Mouse (Mus musculus) kidney, embryonic 15.5 days (tissue): Measurements from ENCODE around the gene Osbpl6. TPM values are rescaled to one million over a fixed set of nuclear protein-coding genes. Genes with fewer than 3 reads are reported as not detected.

Experiments
- ATAC-seq: fragments of 200-750 bp; cut with Nextera tagmentation; replicated peaks from 2 replicates; pipeline ENCODE4 v1.8.0; 2017; ENCODE audit warnings: moderate TSS enrichment; ENCODE audit not compliant: low FRiP score
- H3K27ac ChIP-seq: fragments of 300-500 bp; sonication (generic); 2 replicates; pipeline ENCODE4 v1.5.1; 2015; ENCODE audit warnings: mild to moderate bottlenecking, inconsistent platforms
- H3K27me3 ChIP-seq: fragments of 300-500 bp; sonication (generic); 2 replicates; pipeline ENCODE4 v1.6.1; 2015; ENCODE audit warnings: inconsistent platforms
- H3K36me3 ChIP-seq: fragments of 300-500 bp; sonication (generic); 2 replicates; pipeline ENCODE4 v1.6.1; 2015; ENCODE audit warnings: inconsistent platforms
- H3K4me1 ChIP-seq: fragments of 300-500 bp; sonication (generic); 2 replicates; pipeline ENCODE4 v1.6.1; 2015; ENCODE audit warnings: inconsistent platforms
- H3K4me2 ChIP-seq: fragments of 300-500 bp; sonication (generic); 2 replicates; pipeline ENCODE4 v1.6.1; 2015; ENCODE audit warnings: moderate library complexity, mild to moderate bottlenecking, inconsistent platforms
- H3K4me3 ChIP-seq: fragments of 300-500 bp; sonication (generic); replicated peaks from 2 replicates; pipeline ENCODE4 v1.5.1; 2015; ENCODE audit warnings: mild to moderate bottlenecking, inconsistent platforms
- H3K9ac ChIP-seq: fragments of 300-500 bp; sonication (generic); 2 replicates; pipeline ENCODE4 v1.6.1; 2015; ENCODE audit warnings: mild to moderate bottlenecking, inconsistent platforms
- H3K9me3 ChIP-seq: fragments of 300-500 bp; sonication (generic); replicated peaks from 2 replicates; pipeline ENCODE4 v1.6.1; 2016; ENCODE audit warnings: inconsistent platforms
- WGBS: fragments of 180-500 bp; shearing (Covaris S2); methylation state at CpG from one replicate; pipeline ENCODE4 v1.1.7; 2015; ENCODE audit warnings: mixed read lengths; 5-methylcytosine and 5-hydroxymethylcytosine counted together
- polyA plus RNA-seq: library from polyadenylated mRNA; unstranded; fragments of >200 nt; fragmentation: Nextera tagmentation; extraction: Ambion mirVana; gene quantifications from 2 replicates; pipeline ENCODE4 v1.2.1, GENCODE M21; 2015

The Osbpl6 gene
- polyA plus RNA-seq, 1 experiment from 2014 or later, result 20.1 TPM

- no peak overlapping the region for H3K4me2 ChIP-seq
- no peak overlapping the region for H3K27ac ChIP-seq
- H3K9ac ChIP-seq, result no peak overlapping the region
- ATAC-seq, result no peak
- H3K9me3 ChIP-seq, result no peaks in the 10 kb centered on the region; the same call in 1 of the 2 replicates
- H3K4me3 ChIP-seq, result no peak overlapping the region
- WGBS, result 77% methylated on average over 6 of the region's 6 CpGs
- H3K27me3 ChIP-seq, result no peaks in the 10 kb centered on the region
- H3K4me1 ChIP-seq, result no peaks in the 10 kb centered on the region
- H3K36me3 ChIP-seq, result no peaks in the 10 kb centered on the region
Measured at GRCm38 (mm10) chr2:76512133-76512532, 105.8 kb downstream of the Osbpl6 start.

DNA sequence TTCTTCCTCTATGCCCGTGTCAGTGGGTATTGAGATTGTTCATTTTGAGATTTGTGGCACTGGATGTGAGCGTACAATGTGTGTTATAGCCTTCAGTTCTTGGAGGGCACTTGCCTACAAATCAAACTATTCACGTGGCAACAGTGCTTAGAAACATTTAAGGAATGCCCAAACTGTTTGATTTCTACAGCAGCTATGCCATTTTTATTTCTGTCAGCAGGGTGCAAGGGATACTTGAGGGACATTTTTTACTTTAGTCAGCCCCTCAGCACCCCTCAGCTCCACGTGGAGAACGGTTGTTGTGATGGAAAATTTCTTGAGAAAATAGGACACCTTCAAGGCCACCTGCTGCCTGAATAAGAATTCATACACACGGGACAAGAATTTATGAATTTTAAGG, 106.6 kb downstream of the Osbpl6 start:
- Histone ChIP-seq H3K9me3 (no peaks in the 10 kb centered on the region; the same call in 1 of the 2 replicates), H3K36me3 (no peaks in the 10 kb centered on the region), H3K9ac (no peak overlapping the region), H3K4me2 (no peak overlapping the region), H3K27ac (no peak overlapping the region), H3K4me1 (no peaks in the 10 kb centered on the region; the same call in 1 of the 2 replicates), H3K4me3 (no peak overlapping the region), H3K27me3 (no peaks in the 10 kb centered on the region)
- 75% methylated on average over 6 of the region's 6 CpGs for WGBS
- ATAC-seq, result no peak

- H3K4me3 ChIP-seq, result no peak overlapping the region
- H3K27ac ChIP-seq, result no peak overlapping the region
- WGBS, result 57% methylated on average over 3 of the region's 3 CpGs
- H3K36me3 ChIP-seq, result no peaks in the 10 kb centered on the region
- H3K27me3 ChIP-seq, result no peaks in the 10 kb centered on the region
- no peaks in the 10 kb centered on the region; the same call in 1 of the 2 replicates for H3K4me1 ChIP-seq
- H3K9ac ChIP-seq, result no peak overlapping the region
- no peak for ATAC-seq
- H3K9me3 ChIP-seq, result no peaks in the 10 kb centered on the region
- H3K4me2 ChIP-seq, result no peak overlapping the region
Measured at GRCm38 (mm10) chr2:76513296-76513695, 107.0 kb downstream of the Osbpl6 start.

DNA sequence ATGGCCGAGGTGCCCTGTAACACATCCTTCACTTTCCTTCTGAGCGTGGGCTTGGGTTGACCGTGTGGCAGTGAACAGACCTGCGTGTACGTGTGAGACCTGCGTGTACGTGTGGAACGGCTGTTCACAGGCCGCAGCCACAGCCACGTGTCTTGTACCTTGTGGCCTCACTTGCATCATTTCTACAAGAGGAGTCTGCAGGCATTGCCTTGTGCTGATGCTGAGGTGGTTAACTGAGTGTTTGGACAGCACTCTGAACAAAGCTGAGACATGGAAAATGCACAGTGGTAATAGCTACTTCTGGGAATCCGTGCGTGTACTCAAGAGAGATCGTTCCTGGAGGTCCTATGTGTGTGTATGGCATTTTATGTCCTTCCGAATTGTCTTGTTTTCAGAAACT, 111.2 kb downstream of the Osbpl6 start:
- WGBS, result 89% methylated on average over 14 of the region's 14 CpGs
- no peak for ATAC-seq
- no peaks in the 10 kb centered on the region; the same call in 1 of the 2 replicates for H3K4me1 ChIP-seq
- H3K9me3 ChIP-seq, result no peaks in the 10 kb centered on the region
- no peak overlapping the region for H3K9ac ChIP-seq
- no peaks in the 10 kb centered on the region for H3K36me3 ChIP-seq
- H3K4me2 ChIP-seq, result no peak overlapping the region
- no peak overlapping the region for H3K4me3 ChIP-seq
- H3K27me3 ChIP-seq, result no peaks in the 10 kb centered on the region
- H3K27ac ChIP-seq, result no peak overlapping the region

- Histone ChIP-seq H3K36me3 (no peaks in the 10 kb centered on the region), H3K9ac (no peak overlapping the region), H3K9me3 (no peaks in the 10 kb centered on the region), H3K4me2 (no peak overlapping the region), H3K27ac (no peak overlapping the region), H3K4me3 (no peak overlapping the region), H3K27me3 (no peaks in the 10 kb centered on the region), H3K4me1 (no peaks in the 10 kb centered on the region; the same call in 1 of the 2 replicates)
- 92% methylated on average over 5 of the region's 5 CpGs for WGBS
- ATAC-seq, result no peak
Measured at GRCm38 (mm10) chr2:76518407-76519063, 112.2 kb downstream of the Osbpl6 start.

DNA sequence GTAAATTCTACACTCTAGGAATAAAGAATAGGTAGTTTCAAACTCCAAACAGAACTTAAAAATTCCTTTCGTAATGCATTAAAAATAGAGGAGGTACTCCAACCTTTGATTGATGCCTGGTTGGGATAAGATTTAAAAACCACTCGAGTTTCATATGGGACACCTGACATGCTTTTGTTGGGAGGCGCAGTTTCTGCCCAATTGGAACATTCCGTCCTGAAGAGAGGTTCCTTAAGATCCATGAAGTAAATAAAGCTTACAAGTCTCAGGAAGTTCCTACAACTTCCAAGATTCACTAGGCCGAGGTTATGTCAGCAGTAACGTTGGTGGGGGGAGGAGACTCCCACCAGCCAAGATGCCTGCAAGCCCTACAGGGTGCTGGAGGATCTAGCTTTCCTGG, 115.3 kb downstream of the Osbpl6 start:
- WGBS, result 73% methylated on average over 6 of the region's 6 CpGs
- H3K36me3 ChIP-seq, result no peaks in the 10 kb centered on the region
- H3K27ac ChIP-seq, result no peak overlapping the region
- H3K4me2 ChIP-seq, result no peak overlapping the region
- no peaks in the 10 kb centered on the region for H3K9me3 ChIP-seq
- H3K27me3 ChIP-seq, result no peaks in the 10 kb centered on the region
- H3K9ac ChIP-seq, result no peak overlapping the region
- no peaks in the 10 kb centered on the region; the same call in 1 of the 2 replicates for H3K4me1 ChIP-seq
- no peak overlapping the region for H3K4me3 ChIP-seq
- no peak for ATAC-seq

GRCm38 (mm10) chr2:76524451-76524850, 118.1 kb downstream of the Osbpl6 start:
- WGBS, result 52% methylated on average over 5 of the region's 5 CpGs
- Histone ChIP-seq H3K4me2 (no peak overlapping the region), H3K4me3 (no peak overlapping the region), H3K4me1 (no peaks in the 10 kb centered on the region), H3K27ac (no peak overlapping the region), H3K27me3 (no peaks in the 10 kb centered on the region), H3K36me3 (no peaks in the 10 kb centered on the region), H3K9ac (no peak overlapping the region), H3K9me3 (no peaks in the 10 kb centered on the region)
- ATAC-seq, result no peak

GRCm38 (mm10) chr2:76525645-76526044, 119.3 kb downstream of the Osbpl6 start:
- Histone ChIP-seq H3K9ac (no peak overlapping the region), H3K27me3 (no peaks in the 10 kb centered on the region), H3K4me3 (no peak overlapping the region), H3K36me3 (no peaks in the 10 kb centered on the region), H3K4me1 (no peaks in the 10 kb centered on the region), H3K27ac (no peak overlapping the region), H3K4me2 (no peak overlapping the region), H3K9me3 (no peaks in the 10 kb centered on the region)
- WGBS, result 70% methylated on average over 3 of the region's 3 CpGs
- no peak for ATAC-seq

DNA sequence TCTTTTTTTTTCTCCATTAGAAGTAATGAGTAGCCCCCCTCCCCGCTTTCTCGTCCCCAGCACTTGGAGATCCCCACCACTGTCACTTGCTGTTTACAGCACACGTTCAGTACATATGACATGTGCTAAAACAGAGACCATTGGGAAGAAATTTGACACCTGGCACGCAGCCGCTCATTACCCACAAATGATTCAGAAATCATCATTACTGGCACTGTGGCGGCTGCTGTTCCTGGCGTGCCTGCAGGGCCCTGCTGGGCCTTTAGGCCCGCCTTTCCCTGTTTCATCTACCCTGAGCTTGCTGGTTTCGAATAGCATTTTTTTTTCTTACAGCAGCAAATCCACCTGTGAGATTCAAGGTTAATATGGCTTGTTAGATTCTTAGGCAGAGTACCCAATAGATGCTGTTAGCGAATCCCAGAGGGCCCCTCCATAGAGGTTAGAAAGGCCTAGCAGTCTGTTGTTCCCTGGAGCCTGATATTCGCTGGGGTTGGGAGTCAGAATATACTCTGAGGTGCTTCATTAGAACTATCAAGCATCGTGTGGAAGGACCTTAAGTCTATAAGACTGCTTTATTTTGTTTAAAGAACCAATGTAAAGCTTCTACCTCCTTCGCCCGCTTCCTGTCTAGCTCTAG, 126.3 kb downstream of the Osbpl6 start:
- H3K4me2 ChIP-seq, result no peak overlapping the region
- 0 out of 2 replicates have a peak, but pooled peaks cover 4% of the 10 kb centered on the region for H3K4me1 ChIP-seq
- ATAC-seq, result no peak
- no peak overlapping the region for H3K9ac ChIP-seq
- no peak overlapping the region for H3K4me3 ChIP-seq
- H3K27ac ChIP-seq, result no peak overlapping the region
- H3K27me3 ChIP-seq, result no peaks in the 10 kb centered on the region
- H3K9me3 ChIP-seq, result no peaks in the 10 kb centered on the region
- WGBS, result 68% methylated on average over 14 of the region's 14 CpGs
- no peaks in the 10 kb centered on the region for H3K36me3 ChIP-seq

GRCm38 (mm10) chr2:76534932-76535331, 128.6 kb downstream of the Osbpl6 start:
- Histone ChIP-seq H3K36me3 (no peaks in the 10 kb centered on the region), H3K4me2 (no peak overlapping the region), H3K9me3 (no peaks in the 10 kb centered on the region), H3K4me3 (no peak overlapping the region), H3K27me3 (no peaks in the 10 kb centered on the region), H3K27ac (no peak overlapping the region), H3K9ac (no peak overlapping the region), H3K4me1 (peaks cover 10% of the 10 kb centered on the region)
- WGBS, result 88% methylated on average over 7 of the region's 7 CpGs
- ATAC-seq, result no peak

DNA sequence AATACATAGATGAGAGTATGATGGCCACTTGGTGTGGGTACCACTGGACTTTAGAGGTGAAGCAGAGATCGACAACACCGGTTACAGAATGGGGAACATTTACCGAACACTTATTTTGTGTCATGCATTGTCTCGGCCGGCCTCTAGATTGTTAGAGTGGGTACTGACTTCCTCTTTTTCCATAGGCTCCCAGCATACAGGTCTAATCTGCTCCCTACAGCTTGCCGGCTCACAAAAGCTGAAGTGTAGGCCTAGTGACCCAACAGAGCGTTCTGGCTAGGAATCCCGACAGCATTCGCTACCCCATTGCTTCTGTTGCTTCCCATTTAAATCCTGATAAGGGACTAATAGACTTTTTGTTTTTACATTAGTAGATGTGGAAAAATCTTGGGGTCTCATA, 135.6 kb downstream of the Osbpl6 start:
- H3K9ac ChIP-seq, result no peak overlapping the region
- no peak for ATAC-seq
- peaks cover 9% of the 10 kb centered on the region for H3K4me1 ChIP-seq
- 93% methylated on average over 9 of the region's 9 CpGs for WGBS
- H3K9me3 ChIP-seq, result no peaks in the 10 kb centered on the region
- no peak overlapping the region for H3K27ac ChIP-seq
- H3K4me2 ChIP-seq, result no peak overlapping the region
- H3K4me3 ChIP-seq, result no peak overlapping the region
- H3K36me3 ChIP-seq, result no peaks in the 10 kb centered on the region
- no peaks in the 10 kb centered on the region for H3K27me3 ChIP-seq

- H3K9me3 ChIP-seq, result no peaks in the 10 kb centered on the region
- peaks cover 9% of the 10 kb centered on the region for H3K4me1 ChIP-seq
- no peak for ATAC-seq
- H3K4me3 ChIP-seq, result no peak overlapping the region
- no peak overlapping the region for H3K4me2 ChIP-seq
- H3K36me3 ChIP-seq, result no peaks in the 10 kb centered on the region
- no peak overlapping the region for H3K27ac ChIP-seq
- 26% methylated on average over 5 of the region's 5 CpGs for WGBS
- no peaks in the 10 kb centered on the region for H3K27me3 ChIP-seq
- no peak overlapping the region for H3K9ac ChIP-seq
Measured at GRCm38 (mm10) chr2:76542921-76543320, 136.6 kb downstream of the Osbpl6 start.
